Mouse (Mus musculus) heart, postnatal 0 days (tissue): ENCODE results near the gene Dcaf6.

Source experiments
- CTCF ChIP-seq: IDR thresholded peaks from 2 replicates; pipeline ENCODE4 v1.5.1; 2016; ENCODE audit warnings: antibody characterized with exemption, control low read depth, low read depth
- EP300 ChIP-seq: IDR thresholded peaks from 2 replicates; pipeline ENCODE4 v1.6.1; 2016; ENCODE audit warnings: antibody characterized with exemption, low read depth

DNA sequence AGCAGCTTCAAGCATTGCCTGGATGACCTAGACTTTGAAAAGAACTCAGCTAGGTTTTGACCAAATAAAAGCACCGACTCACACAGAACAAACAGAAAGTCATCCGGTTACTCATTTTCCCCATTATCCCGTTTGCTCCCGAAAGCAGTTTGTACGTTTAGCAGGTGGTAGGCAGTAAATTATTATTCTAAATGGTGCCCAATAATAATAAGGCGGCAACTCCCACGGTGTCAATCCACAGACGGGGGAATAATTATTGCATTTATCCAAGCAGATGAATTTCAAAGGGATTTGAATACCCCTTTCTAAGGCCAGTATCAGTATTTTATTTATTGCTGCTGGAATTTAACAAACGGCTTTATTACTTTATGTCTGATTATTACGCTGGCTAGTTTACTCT, 179.5 kb downstream of the Dcaf6 start:
- TF ChIP-seq EP300 (no peak), CTCF (no peak)
